Mouse (Mus musculus) embryonic facial prominence, embryonic 14.5 days (tissue): ENCODE measurements around the gene Afap1l2. TPM values are rescaled to one million over a fixed set of nuclear protein-coding genes. Genes with fewer than 3 reads are reported as not detected.

Experiments
- ATAC-seq: fragments of 200-750 bp; cut with Nextera tagmentation; 2 replicates; pipeline ENCODE4 v1.8.0; 2017; ENCODE audit warnings: low read depth, moderate number of reproducible peaks, moderate TSS enrichment
- DNase-seq: peaks from one replicate; pipeline ENCODE4 v3.0.0-alpha.2; 2015; ENCODE audit warnings: low spot score
- H3K27ac ChIP-seq: fragments of 300-500 bp; sonication (generic); replicated peaks from 2 replicates; pipeline ENCODE4 v1.5.1; 2014; ENCODE audit warnings: low read depth, mild to moderate bottlenecking, low read length, moderate library complexity
- H3K27me3 ChIP-seq: fragments of 300-500 bp; sonication (generic); replicated peaks from 2 replicates; pipeline ENCODE4 v1.6.1; 2014; ENCODE audit warnings: low read length; ENCODE audit not compliant: control insufficient read depth, insufficient read depth
- H3K36me3 ChIP-seq: fragments of 300-500 bp; sonication (generic); 2 replicates; pipeline ENCODE4 v1.6.1; 2014; ENCODE audit warnings: low read length, mixed read lengths; ENCODE audit not compliant: control insufficient read depth, insufficient read depth
- H3K4me1 ChIP-seq: fragments of 300-500 bp; sonication (generic); 2 replicates; pipeline ENCODE4 v1.6.1; 2014; ENCODE audit warnings: antibody characterized with exemption, low read length; ENCODE audit not compliant: control insufficient read depth, insufficient read depth
- H3K4me2 ChIP-seq: fragments of 300-500 bp; sonication (generic); 2 replicates; pipeline ENCODE4 v1.6.1; 2014; ENCODE audit warnings: low read depth, mild to moderate bottlenecking, low read length, moderate library complexity, mixed read lengths
- H3K4me3 ChIP-seq: fragments of 300-500 bp; sonication (generic); 2 replicates; pipeline ENCODE4 v1.5.1; 2014; ENCODE audit warnings: low read depth, mild to moderate bottlenecking, low read length
- H3K9ac ChIP-seq: fragments of 300-500 bp; sonication (generic); 2 replicates; pipeline ENCODE4 v1.6.1; 2014; ENCODE audit warnings: low read depth, mild to moderate bottlenecking, low read length, moderate library complexity, mixed read lengths
- H3K9me3 ChIP-seq: fragments of 300-500 bp; sonication (generic); 2 replicates; pipeline ENCODE4 v1.6.1; 2016; ENCODE audit warnings: low read length; ENCODE audit not compliant: control insufficient read depth
- WGBS: fragments of 180-500 bp; shearing (Covaris S2); extraction: QIAGEN DNeasy Blood & Tissue Kit; methylation state at CpG from one replicate; pipeline ENCODE4 v1.1.7; 2014; 5-methylcytosine and 5-hydroxymethylcytosine counted together
- polyA plus RNA-seq: library from polyadenylated mRNA; unstranded; fragments of >200 nt; fragmentation: Nextera tagmentation; extraction: Ambion mirVana; gene quantifications from 2 replicates; pipeline ENCODE4 v1.2.1, GENCODE M21; 2014

Gene Afap1l2
- polyA plus RNA-seq, 1 experiment from 2014 or later = 10.8 TPM

DNA sequence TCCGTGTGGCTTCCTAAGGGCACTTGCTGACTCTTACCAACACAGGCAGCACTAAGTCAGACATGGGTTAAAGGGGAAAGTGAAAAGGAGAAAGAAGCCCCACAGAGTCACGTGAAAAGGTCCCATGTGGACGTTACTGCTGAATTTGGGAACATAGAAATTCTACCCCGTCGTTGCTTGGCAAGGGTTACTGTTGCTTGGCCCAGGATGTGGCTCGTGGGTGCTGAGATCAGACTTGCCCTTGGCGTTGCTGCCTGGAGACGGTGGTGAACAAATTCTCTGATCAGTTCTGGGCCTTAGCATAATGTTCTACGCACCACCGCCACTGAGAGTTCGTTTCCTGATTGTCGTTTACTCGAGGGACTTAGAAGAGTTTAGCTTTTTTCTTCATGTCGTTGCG lies 28.8 kb upstream of the Afap1l2 start:
- 74% methylated on average over 15 of the region's 15 CpGs for WGBS
- no peak overlapping the region for H3K4me3 ChIP-seq
- no peak overlapping the region for H3K27ac ChIP-seq
- no peaks in the 10 kb centered on the region for H3K9me3 ChIP-seq
- H3K4me2 ChIP-seq = no peak overlapping the region
- no peaks in the 10 kb centered on the region for H3K4me1 ChIP-seq
- H3K36me3 ChIP-seq = peaks cover 5% of the 10 kb centered on the region; the same call in 1 of the 2 replicates
- no peak overlapping the region for H3K9ac ChIP-seq
- DNase-seq (no peak), ATAC-seq (no peak)
- H3K27me3 ChIP-seq = no peaks in the 10 kb centered on the region

GRCm38 (mm10) chr19:57031582-57031981 lies 23.6 kb upstream of the Afap1l2 start:
- H3K9me3 ChIP-seq = peaks cover 4% of the 10 kb centered on the region
- DNase-seq = peak; percentile 38
- 73% methylated on average over 4 of the region's 4 CpGs for WGBS
- H3K4me2 ChIP-seq = no peak overlapping the region
- H3K36me3 ChIP-seq = no peaks in the 10 kb centered on the region
- H3K27ac ChIP-seq = no peak overlapping the region
- H3K4me3 ChIP-seq = no peak overlapping the region
- no peaks in the 10 kb centered on the region for H3K27me3 ChIP-seq
- no peaks in the 10 kb centered on the region for H3K4me1 ChIP-seq
- ATAC-seq = 0 out of 2 replicates have a peak, but pooled peaks have one; percentile 22
- H3K9ac ChIP-seq = no peak overlapping the region

DNA sequence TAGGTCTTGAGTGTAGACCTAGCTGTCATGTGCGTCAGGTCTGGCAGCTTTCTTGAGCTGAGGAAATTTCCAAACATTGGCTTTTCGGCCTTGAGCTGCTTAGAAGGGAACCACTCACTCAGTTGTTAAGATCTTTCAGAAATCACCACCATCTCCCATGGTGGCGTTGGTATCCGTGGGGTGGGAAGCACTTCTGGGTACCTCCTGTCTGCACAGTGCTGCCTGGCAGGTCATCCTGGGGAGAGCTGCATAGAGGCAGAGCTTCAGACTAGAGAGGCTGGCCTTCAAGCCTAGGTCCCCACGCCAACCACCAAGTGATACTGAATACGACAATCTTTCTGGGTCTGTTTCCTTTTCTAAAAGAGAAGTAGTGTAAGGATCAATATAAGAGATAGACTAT lies 21.4 kb upstream of the Afap1l2 start:
- ATAC-seq = no peak
- no peaks in the 10 kb centered on the region for H3K36me3 ChIP-seq

GRCm38 (mm10) chr19:57028327-57029179 lies 20.5 kb upstream of the Afap1l2 start:
- no peak for DNase-seq
- H3K27me3 ChIP-seq = no peaks in the 10 kb centered on the region
- no peaks in the 10 kb centered on the region for H3K36me3 ChIP-seq
- no peaks in the 10 kb centered on the region for H3K4me1 ChIP-seq
- H3K4me3 ChIP-seq = no peak overlapping the region
- 57% methylated on average over 8 of the region's 8 CpGs for WGBS
- no peak overlapping the region for H3K9ac ChIP-seq
- ATAC-seq = no peak
- H3K27ac ChIP-seq = no peak overlapping the region
- peaks cover 6% of the 10 kb centered on the region for H3K9me3 ChIP-seq
- H3K4me2 ChIP-seq = no peak overlapping the region

More for the DNA sequence above, 21.4 kb upstream of the Afap1l2 start:
- Histone ChIP-seq H3K9ac (no peak overlapping the region), H3K4me1 (no peaks in the 10 kb centered on the region), H3K4me2 (no peak overlapping the region), H3K9me3 (peaks cover 6% of the 10 kb centered on the region), H3K27ac (no peak overlapping the region), H3K4me3 (no peak overlapping the region), H3K27me3 (no peaks in the 10 kb centered on the region)
- no peak for DNase-seq
- 90% methylated on average over 6 of the region's 6 CpGs for WGBS

DNA sequence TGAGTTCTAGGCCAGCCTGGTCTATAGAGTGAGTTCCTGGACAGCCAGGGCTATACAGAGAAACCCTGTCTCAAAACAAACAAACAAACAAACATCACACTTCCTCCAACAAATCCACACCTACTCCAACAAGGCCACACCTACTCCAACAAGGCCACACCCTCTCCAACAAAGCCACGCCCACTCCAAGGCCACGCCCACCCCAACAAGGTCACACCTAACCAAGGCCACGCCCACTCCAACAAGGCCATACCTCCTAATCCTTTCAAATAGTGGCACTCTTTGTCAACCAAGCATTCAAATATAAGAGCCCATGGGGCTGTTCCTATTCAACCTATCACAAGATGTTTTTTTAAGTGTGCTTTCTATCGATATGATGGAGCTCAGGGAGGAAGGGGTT lies 18.5 kb upstream of the Afap1l2 start:
- Histone ChIP-seq H3K36me3 (no peaks in the 10 kb centered on the region), H3K4me2 (no peak overlapping the region), H3K9ac (no peak overlapping the region), H3K4me1 (no peaks in the 10 kb centered on the region), H3K4me3 (no peak overlapping the region), H3K27ac (no peak overlapping the region), H3K27me3 (no peaks in the 10 kb centered on the region), H3K9me3 (peaks cover 6% of the 10 kb centered on the region)
- no peak for ATAC-seq
- WGBS = 60% methylated on average over 4 of the region's 4 CpGs
- no peak for DNase-seq

DNA sequence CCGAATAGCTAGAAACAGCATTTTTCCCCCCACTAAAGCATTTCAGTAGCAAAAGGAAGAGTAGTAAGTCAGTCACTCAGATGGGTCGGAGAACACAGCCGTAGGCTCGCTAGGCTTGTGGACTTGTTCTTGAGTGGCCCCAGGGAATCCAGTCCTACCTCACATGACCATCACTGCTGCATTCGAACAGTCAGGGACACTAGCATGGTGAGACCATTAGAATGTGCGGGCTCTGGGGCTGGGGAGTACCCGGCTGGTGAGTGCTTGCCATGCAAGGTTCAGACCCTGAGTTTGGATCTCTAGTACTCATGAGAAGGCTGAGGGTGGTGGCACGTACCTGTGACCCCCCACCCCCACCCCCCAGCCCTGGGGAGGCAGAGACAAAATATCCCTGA lies 9.8 kb upstream of the Afap1l2 start:
- Histone ChIP-seq H3K4me1 (peaks cover 13% of the 10 kb centered on the region), H3K9ac (no peak overlapping the region), H3K27me3 (no peaks in the 10 kb centered on the region), H3K27ac (no peak overlapping the region), H3K4me2 (no peak overlapping the region), H3K4me3 (no peak overlapping the region), H3K36me3 (no peaks in the 10 kb centered on the region), H3K9me3 (no peaks in the 10 kb centered on the region)
- DNase-seq = no peak
- 59% methylated on average over 8 of the region's 8 CpGs for WGBS
- no peak for ATAC-seq

DNA sequence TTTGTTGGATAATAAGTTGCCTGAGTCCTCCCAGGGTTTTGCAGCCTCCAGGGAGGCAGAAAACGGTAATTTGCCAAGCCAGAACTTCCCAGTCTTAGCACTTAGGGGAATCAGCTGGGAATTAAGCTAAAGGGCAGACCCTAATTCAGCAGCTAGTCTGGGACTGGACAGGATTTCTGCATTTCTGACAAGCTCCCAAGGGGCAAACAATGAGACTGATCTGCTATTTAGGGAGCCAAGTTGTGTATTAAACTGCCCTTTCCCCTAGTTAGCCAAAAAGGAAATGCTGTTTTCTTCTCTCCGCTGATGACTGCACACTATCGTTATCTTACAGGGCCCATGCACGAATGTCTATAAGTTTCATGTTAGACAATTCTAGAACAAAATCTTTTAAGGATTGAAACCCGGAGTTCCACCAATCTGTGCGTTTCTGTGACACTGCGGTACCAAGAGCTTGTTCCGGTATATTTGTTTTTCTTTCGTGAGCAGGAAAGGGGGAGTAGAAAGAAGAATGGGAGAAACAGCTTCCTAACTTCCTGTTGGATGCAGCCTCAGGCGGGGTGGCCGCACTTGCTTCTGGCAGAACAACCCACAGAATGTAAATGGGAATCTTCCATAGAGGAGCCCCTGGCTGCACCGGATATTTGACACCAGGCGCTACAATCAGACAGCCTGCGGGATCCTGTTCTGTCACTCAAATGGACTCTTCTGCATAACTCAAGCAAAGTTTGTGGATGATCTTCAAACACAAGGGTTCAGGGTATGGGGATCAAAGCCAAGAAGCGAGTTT lies 9.2 kb upstream of the Afap1l2 start:
- H3K27ac ChIP-seq = no peak overlapping the region
- ATAC-seq (peak; percentile 71), DNase-seq (peak; percentile 71)
- 21% methylated on average over 15 of the region's 15 CpGs for WGBS
- no peaks in the 10 kb centered on the region for H3K36me3 ChIP-seq
- H3K4me2 ChIP-seq = peak overlapping the region; percentile 16
- no peak overlapping the region for H3K9ac ChIP-seq
- H3K27me3 ChIP-seq = no peaks in the 10 kb centered on the region
- no peak overlapping the region for H3K4me3 ChIP-seq
- peaks cover 13% of the 10 kb centered on the region for H3K4me1 ChIP-seq
- no peaks in the 10 kb centered on the region for H3K9me3 ChIP-seq

DNA sequence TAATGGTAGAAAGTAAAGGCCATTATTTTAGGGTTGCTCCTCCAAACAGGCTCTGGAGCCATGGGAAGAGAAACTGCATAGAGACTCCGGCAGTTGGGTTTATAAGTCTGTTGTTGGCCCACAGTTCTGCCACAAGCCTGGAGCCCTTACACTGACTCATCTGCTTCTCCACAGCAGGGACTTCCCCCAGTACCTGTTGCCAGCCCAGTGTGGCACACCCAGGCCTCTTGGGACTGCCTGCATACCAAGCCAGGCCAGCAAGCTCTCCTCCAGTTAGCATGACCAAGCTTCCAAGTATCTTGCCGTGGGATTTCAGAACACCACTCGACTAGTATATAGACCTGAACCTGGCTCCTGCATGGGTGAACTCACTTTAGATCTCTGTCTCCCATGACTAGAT lies 6.8 kb upstream of the Afap1l2 start:
- Histone ChIP-seq H3K27me3 (no peaks in the 10 kb centered on the region), H3K27ac (no peak overlapping the region), H3K9me3 (no peaks in the 10 kb centered on the region), H3K9ac (no peak overlapping the region), H3K4me3 (no peak overlapping the region), H3K36me3 (no peaks in the 10 kb centered on the region), H3K4me2 (no peak overlapping the region), H3K4me1 (peaks cover 13% of the 10 kb centered on the region)
- ATAC-seq (no peak), DNase-seq (no peak)
- WGBS = 80% methylated on average over 3 of the region's 3 CpGs
